Mouse (Mus musculus): ENCODE data around the gene Phxr2.

- TF ChIP-seq CTCF (IDR thresholded peaks at IDR 0.05) (no peak; the same call in 1 of the 2 replicates), EP300 (IDR thresholded peaks at IDR 0.05; ENCODE audit: insufficient read depth, low read depth, low read length) (no peak), POLR2A (IDR thresholded peaks at IDR 0.05; ENCODE audit: insufficient read depth, low read depth, low read length) (no peak)
These were observed 40.9 kb downstream of the Phxr2 start for GRCm38 (mm10) chr10:99085240-99085587.

Data from heart, adult 2 months (tissue).